Mouse (Mus musculus): ENCODE results near the gene Zeb2.

- TF ChIP-seq POLR2A (IDR thresholded peaks at IDR 0.05; ENCODE audit: insufficient read length, low read depth) (no peak), E2F4 (IDR thresholded peaks at IDR 0.05; ENCODE audit: insufficient read depth) (no peak), TCF12 (IDR thresholded peaks at IDR 0.05; ENCODE audit: insufficient read depth, poor library complexity, severe bottlenecking) (no peak), POLR2AphosphoS2 (IDR thresholded peaks at IDR 0.05; ENCODE audit: insufficient read length, low read depth) (no peak)
Measured at GRCm38 (mm10) chr2:45068792-45069550, 48.2 kb downstream of the Zeb2 start.
